Mouse (Mus musculus): ENCODE data around the gene Ccer2. TPM values are rescaled to one million over a fixed set of nuclear protein-coding genes. Genes with fewer than 3 reads are reported as not detected.
A peak's percentile ranks its signal among the peaks of the same experiment; 100 is the strongest.

The Ccer2 gene
- total and polyA plus RNA-seq, 2 experiments from 2014 or later: not detected

GRCm38 (mm10) chr7:28808221-28808941, 52.4 kb downstream of the Ccer2 start, which contains the start of gene Hnrnpl:
Gene Hnrnpl (plus strand): TSS chr7:28808541.
- H3K36me3 ChIP-seq (replicated peaks; ENCODE audit: control insufficient read depth, insufficient read depth, low read length): peaks cover 14% of the 10 kb centered on the region
- TF ChIP-seq CTCF (IDR thresholded peaks at IDR 0.05; ENCODE audit: low read depth) (no peak), EP300 (IDR thresholded peaks at IDR 0.05; ENCODE audit: low read depth) (no peak)
- DNase-seq (ENCODE audit: low spot score) (peak; percentile 84), ATAC-seq (ENCODE audit: insufficient read depth, low read depth) (peak; percentile 10)
- WGBS: 1% methylated on average over 34 of the region's 35 CpGs
- peak within 1 kb of the TSS; percentile 85 for H3K4me2 ChIP-seq (ENCODE audit: low read depth, low read length)
- H3K9me3 ChIP-seq (replicated peaks; ENCODE audit: control insufficient read depth, low read length): no peaks in the 10 kb centered on the region
- peak within 1 kb of the TSS; percentile 100 for H3K27ac ChIP-seq (ENCODE audit: low read depth)
- H3K4me1 ChIP-seq (ENCODE audit: control insufficient read depth, insufficient read depth): peaks cover 38% of the 10 kb centered on the region
- peak within 1 kb of the TSS; percentile 82 for H3K4me3 ChIP-seq (ENCODE audit: low read depth, low read length)
- H3K9ac ChIP-seq (replicated peaks; ENCODE audit: low read depth, low read length): peak within 1 kb of the TSS; percentile 96
- no peaks in the 10 kb centered on the region for H3K27me3 ChIP-seq (ENCODE audit: control insufficient read depth, insufficient read depth, low read length)

Other genes with a start within 250 kb of the Ccer2 start
- not detected in 2 replicates for gene Ifnl2, start 245.7 kb upstream of the Ccer2 start, total RNA-seq (2014; rRNA removed; ENCODE audit: low replicate concordance)
- not detected in 2 replicates for gene Ifnl2, start 245.7 kb upstream of the Ccer2 start, polyA plus RNA-seq (2015; fragmentation: Nextera tagmentation; extraction: Ambion mirVana)
- not detected in 2 replicates for gene Ifnl3, start 233.3 kb upstream of the Ccer2 start, total RNA-seq (2014; rRNA removed; ENCODE audit: low replicate concordance)
- gene Ifnl3, start 233.3 kb upstream of the Ccer2 start, polyA plus RNA-seq (2015; fragmentation: Nextera tagmentation; extraction: Ambion mirVana): not detected in 2 replicates
- gene Sycn, start 215.3 kb upstream of the Ccer2 start, total RNA-seq (2014; rRNA removed; ENCODE audit: low replicate concordance): not detected in 2 replicates
- gene Sycn, start 215.3 kb upstream of the Ccer2 start, polyA plus RNA-seq (2015; fragmentation: Nextera tagmentation; extraction: Ambion mirVana): not detected in 2 replicates
- gene Nccrp1, start 208.9 kb upstream of the Ccer2 start, total RNA-seq (2014; rRNA removed; ENCODE audit: low replicate concordance): not detected in 2 replicates
- not detected in 2 replicates for gene Nccrp1, start 208.9 kb upstream of the Ccer2 start, polyA plus RNA-seq (2015; fragmentation: Nextera tagmentation; extraction: Ambion mirVana)
- 37.0 and 53.5 TPM in 2 replicates for gene Samd4b, start 158.0 kb upstream of the Ccer2 start, total RNA-seq (2014; rRNA removed; ENCODE audit: low replicate concordance)
- 12.3 and 12.4 TPM in 2 replicates for gene Samd4b, start 158.0 kb upstream of the Ccer2 start, polyA plus RNA-seq (2015; fragmentation: Nextera tagmentation; extraction: Ambion mirVana)
- gene Pak4, start 158.0 kb upstream of the Ccer2 start, total RNA-seq (2014; rRNA removed; ENCODE audit: low replicate concordance): 12.7 and 17.1 TPM in 2 replicates
- 11.3 and 12.0 TPM in 2 replicates for gene Pak4, start 158.0 kb upstream of the Ccer2 start, polyA plus RNA-seq (2015; fragmentation: Nextera tagmentation; extraction: Ambion mirVana)
- gene Acp7, start 124.8 kb upstream of the Ccer2 start, total RNA-seq (2014; rRNA removed; ENCODE audit: low replicate concordance): not detected in 2 replicates
- not detected in 2 replicates for gene Acp7, start 124.8 kb upstream of the Ccer2 start, polyA plus RNA-seq (2015; fragmentation: Nextera tagmentation; extraction: Ambion mirVana)
- gene Fbxo27, start 63.3 kb upstream of the Ccer2 start, total RNA-seq (2014; rRNA removed; ENCODE audit: low replicate concordance): 0.73 and 0.93 TPM in 2 replicates
- gene Fbxo27, start 63.3 kb upstream of the Ccer2 start, polyA plus RNA-seq (2015; fragmentation: Nextera tagmentation; extraction: Ambion mirVana): 1.5 and 1.7 TPM in 2 replicates
- gene Fbxo17, start 39.4 kb upstream of the Ccer2 start, total RNA-seq (2014; rRNA removed; ENCODE audit: low replicate concordance): 4.7 and 7.8 TPM in 2 replicates
- 4.5 and 5.1 TPM in 2 replicates for gene Fbxo17, start 39.4 kb upstream of the Ccer2 start, polyA plus RNA-seq (2015; fragmentation: Nextera tagmentation; extraction: Ambion mirVana)
- gene Mrps12, start 14.4 kb upstream of the Ccer2 start, total RNA-seq (2014; rRNA removed; ENCODE audit: low replicate concordance): 73.9 and 95.4 TPM in 2 replicates
- gene Mrps12, start 14.4 kb upstream of the Ccer2 start, polyA plus RNA-seq (2015; fragmentation: Nextera tagmentation; extraction: Ambion mirVana): 133 and 134 TPM in 2 replicates
- gene Sars2, start 14.2 kb upstream of the Ccer2 start, total RNA-seq (2014; rRNA removed; ENCODE audit: low replicate concordance): 22.6 and 33.4 TPM in 2 replicates
- gene Sars2, start 14.2 kb upstream of the Ccer2 start, polyA plus RNA-seq (2015; fragmentation: Nextera tagmentation; extraction: Ambion mirVana): 15.8 and 17.0 TPM in 2 replicates
- 44.7 and 53.0 TPM in 2 replicates for gene Sirt2, start 10.6 kb downstream of the Ccer2 start, total RNA-seq (2014; rRNA removed; ENCODE audit: low replicate concordance)
- 60.6 and 61.0 TPM in 2 replicates for gene Sirt2, start 10.6 kb downstream of the Ccer2 start, polyA plus RNA-seq (2015; fragmentation: Nextera tagmentation; extraction: Ambion mirVana)
- gene Nfkbib, start 11.3 kb downstream of the Ccer2 start, total RNA-seq (2014; rRNA removed; ENCODE audit: low replicate concordance): 3.5 and 16.1 TPM in 2 replicates
- gene Nfkbib, start 11.3 kb downstream of the Ccer2 start, polyA plus RNA-seq (2015; fragmentation: Nextera tagmentation; extraction: Ambion mirVana): 25.7 and 26.7 TPM in 2 replicates
- gene Rinl, start 32.8 kb downstream of the Ccer2 start, total RNA-seq (2014; rRNA removed; ENCODE audit: low replicate concordance): 2.1 and 2.7 TPM in 2 replicates
- gene Rinl, start 32.8 kb downstream of the Ccer2 start, polyA plus RNA-seq (2015; fragmentation: Nextera tagmentation; extraction: Ambion mirVana): 2.3 and 2.4 TPM in 2 replicates
- gene Hnrnpl, start 52.4 kb downstream of the Ccer2 start, total RNA-seq (2014; rRNA removed; ENCODE audit: low replicate concordance): 259 and 275 TPM in 2 replicates
- 149 and 171 TPM in 2 replicates for gene Hnrnpl, start 52.4 kb downstream of the Ccer2 start, polyA plus RNA-seq (2015; fragmentation: Nextera tagmentation; extraction: Ambion mirVana)
- gene Ech1, start 69.0 kb downstream of the Ccer2 start, total RNA-seq (2014; rRNA removed; ENCODE audit: low replicate concordance): 483 and 823 TPM in 2 replicates
- 806 and 928 TPM in 2 replicates for gene Ech1, start 69.0 kb downstream of the Ccer2 start, polyA plus RNA-seq (2015; fragmentation: Nextera tagmentation; extraction: Ambion mirVana)
- gene Lgals4, start 77.7 kb downstream of the Ccer2 start, total RNA-seq (2014; rRNA removed; ENCODE audit: low replicate concordance): 2.3 and 24.1 TPM in 2 replicates
- 30.9 and 36.0 TPM in 2 replicates for gene Lgals4, start 77.7 kb downstream of the Ccer2 start, polyA plus RNA-seq (2015; fragmentation: Nextera tagmentation; extraction: Ambion mirVana)
- 5.0 TPM in 1 of 2 replicates, not detected in the other for gene Lgals7, start 107.7 kb downstream of the Ccer2 start, total RNA-seq (2014; rRNA removed; ENCODE audit: low replicate concordance)
- 2.2 and 3.9 TPM in 2 replicates for gene Lgals7, start 107.7 kb downstream of the Ccer2 start, polyA plus RNA-seq (2015; fragmentation: Nextera tagmentation; extraction: Ambion mirVana)
- gene Capn12, start 125.2 kb downstream of the Ccer2 start, total RNA-seq (2014; rRNA removed; ENCODE audit: low replicate concordance): not detected in 2 replicates
- 0.26 TPM in 2 replicates for gene Capn12, start 125.2 kb downstream of the Ccer2 start, polyA plus RNA-seq (2015; fragmentation: Nextera tagmentation; extraction: Ambion mirVana)
- 120 and 139 TPM in 2 replicates for gene Actn4, start 206.2 kb downstream of the Ccer2 start, total RNA-seq (2014; rRNA removed; ENCODE audit: low replicate concordance)
- gene Actn4, start 206.2 kb downstream of the Ccer2 start, polyA plus RNA-seq (2015; fragmentation: Nextera tagmentation; extraction: Ambion mirVana): 135 and 171 TPM in 2 replicates
- gene Eif3k, start 225.7 kb downstream of the Ccer2 start, total RNA-seq (2014; rRNA removed; ENCODE audit: low replicate concordance): 366 and 476 TPM in 2 replicates
- gene Eif3k, start 225.7 kb downstream of the Ccer2 start, polyA plus RNA-seq (2015; fragmentation: Nextera tagmentation; extraction: Ambion mirVana): 261 and 264 TPM in 2 replicates
- gene Map4k1, start 225.9 kb downstream of the Ccer2 start, total RNA-seq (2014; rRNA removed; ENCODE audit: low replicate concordance): 0.15 TPM in 1 of 2 replicates, not detected in the other
- 1.4 and 1.8 TPM in 2 replicates for gene Map4k1, start 225.9 kb downstream of the Ccer2 start, polyA plus RNA-seq (2015; fragmentation: Nextera tagmentation; extraction: Ambion mirVana)

Data from heart, postnatal 0 days (tissue).